Mouse (Mus musculus) G1E (cell line): ENCODE data around the gene Fbxl15.

Source experiments
- CTCF ChIP-seq: IDR thresholded peaks from 2 replicates; pipeline ENCODE4 v1.5.1; 2012; ENCODE audit warnings: low read depth, low read length, inconsistent platforms, mixed read lengths
- GATA1 ChIP-seq: IDR thresholded peaks from 2 replicates; pipeline ENCODE4 v1.6.1; 2012; ENCODE audit warnings: borderline replicate concordance, low read length, inconsistent platforms, mixed read lengths
- GATA2 ChIP-seq: IDR thresholded peaks from 2 replicates; pipeline ENCODE4 v1.6.1; 2012; ENCODE audit warnings: low read depth, low read length, inconsistent platforms, borderline replicate concordance
- POLR2AphosphoS5 ChIP-seq: IDR thresholded peaks from 2 replicates; pipeline ENCODE4 v1.6.1; 2012; ENCODE audit warnings: low read depth, low read length, inconsistent platforms; ENCODE audit not compliant: insufficient replicate concordance
- TAL1 ChIP-seq: conservative IDR thresholded peaks from 2 replicates; pipeline ENCODE4 v1.6.1; 2012; ENCODE audit warnings: low read depth, low read length, inconsistent platforms, mixed read lengths

DNA sequence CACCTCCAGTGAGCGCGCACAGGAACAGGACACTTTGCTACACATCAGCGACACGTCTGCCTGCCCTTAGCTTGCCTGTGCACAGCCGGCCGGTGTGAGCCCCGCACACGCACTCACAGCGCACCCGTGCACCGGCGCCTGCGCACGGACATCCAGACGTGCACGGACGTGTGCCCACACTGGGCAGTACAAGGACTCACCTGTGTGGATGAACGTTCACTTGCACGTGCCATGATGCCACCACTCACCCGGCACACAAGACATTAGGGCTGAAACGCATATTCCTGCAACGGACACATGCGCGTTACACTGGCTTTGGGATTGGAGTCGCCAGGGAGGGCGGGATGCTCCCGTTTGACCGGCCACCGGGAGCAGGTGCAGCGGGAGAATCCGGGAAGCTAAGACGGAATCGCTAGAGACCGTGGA lies 23.1 kb upstream of the Fbxl15 start:
- no peak for TF ChIP-seq CTCF
- TF ChIP-seq POLR2AphosphoS5, result no peak
- no peak for TF ChIP-seq TAL1
- TF ChIP-seq GATA1, result no peak
- TF ChIP-seq GATA2, result no peak
